Mouse (Mus musculus) urinary bladder, adult 2 months (tissue): ENCODE data around the gene Naaladl2. TPM values are rescaled to one million over a fixed set of nuclear protein-coding genes. Genes with fewer than 3 reads are reported as not detected.

ENCODE experiments used
- DNase-seq: peaks from one replicate; pipeline ENCODE4 v3.0.0; 2022; ENCODE audit warnings: low spot score
- polyA plus RNA-seq: library from polyadenylated mRNA; depleted of rRNA; stranded (reverse); fragments of >200 nt; gene quantifications from 2 replicates; pipeline ENCODE4 v1.2.3, GENCODE M21; 2012

The Naaladl2 gene
- polyA plus RNA-seq, 1 experiment, result 2.4 TPM

- no peak for DNase-seq
Measured at GRCm38 (mm10) chr3:23972747-23973667, 1171.1 kb downstream of the Naaladl2 start.

- no peak for DNase-seq
Measured at GRCm38 (mm10) chr3:23962961-23963621, 1181.0 kb downstream of the Naaladl2 start.

- DNase-seq, result no peak
Measured at GRCm38 (mm10) chr3:23946182-23946581, 1197.9 kb downstream of the Naaladl2 start.

- DNase-seq, result no peak
Measured at GRCm38 (mm10) chr3:23937299-23937698, 1206.8 kb downstream of the Naaladl2 start.

GRCm38 (mm10) chr3:23928097-23928496, 1216.0 kb downstream of the Naaladl2 start:
- DNase-seq, result no peak

- DNase-seq, result no peak
Measured at GRCm38 (mm10) chr3:23907682-23908081, 1236.4 kb downstream of the Naaladl2 start.

GRCm38 (mm10) chr3:23865688-23866087, 1278.4 kb downstream of the Naaladl2 start:
- DNase-seq, result no peak

- no peak for DNase-seq
Measured at GRCm38 (mm10) chr3:23857275-23857674, 1286.8 kb downstream of the Naaladl2 start.

- DNase-seq, result no peak
Measured at GRCm38 (mm10) chr3:23817585-23817984, 1326.5 kb downstream of the Naaladl2 start.

- no peak for DNase-seq
Measured at GRCm38 (mm10) chr3:23758746-23759145, 1385.3 kb downstream of the Naaladl2 start.
